Mouse (Mus musculus) thymus, adult 2 months (tissue): Measurements from ENCODE around the gene Bcas3.

Experiments used
- CTCF ChIP-seq: fragments of 200-500 bp; IDR thresholded peaks from 2 replicates; pipeline ENCODE4 v1.5.1; 2012; ENCODE audit warnings: mild to moderate bottlenecking, control low read depth, low read length, moderate library complexity, borderline replicate concordance; ENCODE audit not compliant: control insufficient read depth, poor library complexity, insufficient read depth; ENCODE audit errors: extremely low read depth
- POLR2A ChIP-seq: fragments of 200-500 bp; IDR thresholded peaks from 2 replicates; pipeline ENCODE4 v1.6.1; 2012; ENCODE audit warnings: mild to moderate bottlenecking, low read length, control low read depth, moderate library complexity; ENCODE audit not compliant: control insufficient read depth, poor library complexity, insufficient read depth; ENCODE audit errors: extremely low read depth

DNA sequence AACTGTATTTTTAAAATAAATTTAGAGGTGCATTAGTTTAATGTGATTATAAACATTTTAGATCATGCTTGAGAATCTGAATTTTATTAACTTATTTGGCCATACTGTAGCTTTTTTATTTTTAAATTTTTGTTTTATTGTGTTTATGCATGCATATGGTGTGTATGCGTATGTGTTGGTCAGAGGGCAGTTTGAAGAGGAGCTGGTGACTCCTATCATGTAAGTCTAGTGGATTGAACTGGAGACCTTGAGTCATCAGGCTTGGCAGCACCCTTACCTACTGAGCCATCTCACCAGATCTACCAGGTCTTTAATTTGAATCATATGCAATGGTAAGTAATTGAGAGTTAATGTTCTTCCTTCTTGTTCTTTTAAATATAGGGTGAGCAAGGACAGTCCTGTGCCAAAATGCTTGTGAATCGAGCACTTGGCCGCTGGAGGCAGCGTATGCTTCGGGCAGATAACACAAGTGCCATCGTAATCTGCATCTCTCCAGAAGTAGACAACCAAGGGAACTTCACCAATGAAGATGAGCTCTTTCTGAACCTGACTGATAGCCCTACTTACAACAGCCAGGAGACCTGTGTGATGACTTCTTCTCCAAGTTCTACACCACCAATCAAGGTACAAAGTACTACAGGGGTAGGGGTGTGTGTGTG is 13.7 kb upstream of the Bcas3 start:
- TF ChIP-seq POLR2A (no peak), CTCF (no peak)
